Mouse (Mus musculus) fat pad, adult 2 months (tissue): Measurements from ENCODE around the gene Il17d.

Experiments used
- DNase-seq: peaks from one replicate; pipeline ENCODE4 v3.0.0-alpha.2; 2011; ENCODE audit warnings: low read depth, low spot score; ENCODE audit errors: extremely low read depth

Il17d gene

GRCm38 (mm10) chr14:57524671-57525387, at the start of gene Il17d:
Gene Il17d (plus strand): TSS chr14:57524777.
- DNase-seq, result no peak

GRCm38 (mm10) chr14:57475057-57475456, 49.5 kb upstream of the Il17d start:
- DNase-seq, result no peak

- no peak for DNase-seq
These were observed 42.3 kb upstream of the Il17d start for GRCm38 (mm10) chr14:57482262-57482661.

GRCm38 (mm10) chr14:57484183-57484582, 40.4 kb upstream of the Il17d start:
- no peak for DNase-seq

GRCm38 (mm10) chr14:57489696-57490095, 34.9 kb upstream of the Il17d start:
- DNase-seq, result no peak

- DNase-seq, result no peak
These were observed 30.7 kb upstream of the Il17d start for GRCm38 (mm10) chr14:57493840-57494239.

GRCm38 (mm10) chr14:57503729-57504128, 20.8 kb upstream of the Il17d start:
- no peak for DNase-seq

GRCm38 (mm10) chr14:57509554-57509953, 15.0 kb upstream of the Il17d start:
- DNase-seq, result no peak

GRCm38 (mm10) chr14:57515156-57515762, 9.3 kb upstream of the Il17d start:
- DNase-seq, result no peak

- DNase-seq, result no peak
These were observed 7.6 kb upstream of the Il17d start for GRCm38 (mm10) chr14:57517001-57517400.

GRCm38 (mm10) chr14:57523762-57524161, 815 bp upstream of the Il17d start:
- DNase-seq, result no peak

GRCm38 (mm10) chr14:57525388-57526049, 942 bp downstream of the Il17d start:
- peak; percentile 37 for DNase-seq

GRCm38 (mm10) chr14:57526050-57526623, 1.6 kb downstream of the Il17d start:
- DNase-seq, result no peak

GRCm38 (mm10) chr14:57527122-57527521, 2.5 kb downstream of the Il17d start:
- no peak for DNase-seq

- no peak for DNase-seq
These were observed 3.0 kb downstream of the Il17d start for GRCm38 (mm10) chr14:57527598-57527997.

- no peak for DNase-seq
These were observed 4.7 kb downstream of the Il17d start for GRCm38 (mm10) chr14:57529086-57529785.

- no peak for DNase-seq
These were observed 5.4 kb downstream of the Il17d start for GRCm38 (mm10) chr14:57529786-57530515.

- no peak for DNase-seq
These were observed 8.0 kb downstream of the Il17d start for GRCm38 (mm10) chr14:57532577-57532976.

GRCm38 (mm10) chr14:57533214-57533613, 8.6 kb downstream of the Il17d start:
- no peak for DNase-seq

- DNase-seq, result no peak
These were observed 9.3 kb downstream of the Il17d start for GRCm38 (mm10) chr14:57533841-57534240.
